Mouse (Mus musculus) spleen, adult 2 months (tissue): Measurements from ENCODE around the gene BC005537.

ENCODE experiments used
- CTCF ChIP-seq: fragments of 200-500 bp; IDR thresholded peaks from 2 replicates; pipeline ENCODE4 v1.5.1; 2011; ENCODE audit warnings: mild to moderate bottlenecking, inconsistent platforms; ENCODE audit not compliant: insufficient read depth, insufficient read length, insufficient replicate concordance; ENCODE audit errors: extremely low read depth
- POLR2A ChIP-seq: fragments of 200-500 bp; IDR thresholded peaks from 2 replicates; pipeline ENCODE4 v1.6.1; 2011; ENCODE audit warnings: low read depth, low read length, inconsistent platforms

GRCm38 (mm10) chr13:24801308-24801921 is at the start of gene BC005537:
- TF ChIP-seq POLR2A (no peak), CTCF (no peak)
